Mouse (Mus musculus) lung, postnatal 14 days (tissue): ENCODE results near the gene Tbc1d9b.
A peak's percentile ranks its signal among the peaks of the same experiment; 100 is the strongest.
"Not testable (repeated sequence)": the region's sequence is repeated elsewhere in the genome, so short reads cannot be mapped to it uniquely, and the experiment has no call there.

ENCODE experiments used
- DNase-seq: peaks from one replicate; pipeline ENCODE4 v3.0.0; 2021

Gene Tbc1d9b

DNA sequence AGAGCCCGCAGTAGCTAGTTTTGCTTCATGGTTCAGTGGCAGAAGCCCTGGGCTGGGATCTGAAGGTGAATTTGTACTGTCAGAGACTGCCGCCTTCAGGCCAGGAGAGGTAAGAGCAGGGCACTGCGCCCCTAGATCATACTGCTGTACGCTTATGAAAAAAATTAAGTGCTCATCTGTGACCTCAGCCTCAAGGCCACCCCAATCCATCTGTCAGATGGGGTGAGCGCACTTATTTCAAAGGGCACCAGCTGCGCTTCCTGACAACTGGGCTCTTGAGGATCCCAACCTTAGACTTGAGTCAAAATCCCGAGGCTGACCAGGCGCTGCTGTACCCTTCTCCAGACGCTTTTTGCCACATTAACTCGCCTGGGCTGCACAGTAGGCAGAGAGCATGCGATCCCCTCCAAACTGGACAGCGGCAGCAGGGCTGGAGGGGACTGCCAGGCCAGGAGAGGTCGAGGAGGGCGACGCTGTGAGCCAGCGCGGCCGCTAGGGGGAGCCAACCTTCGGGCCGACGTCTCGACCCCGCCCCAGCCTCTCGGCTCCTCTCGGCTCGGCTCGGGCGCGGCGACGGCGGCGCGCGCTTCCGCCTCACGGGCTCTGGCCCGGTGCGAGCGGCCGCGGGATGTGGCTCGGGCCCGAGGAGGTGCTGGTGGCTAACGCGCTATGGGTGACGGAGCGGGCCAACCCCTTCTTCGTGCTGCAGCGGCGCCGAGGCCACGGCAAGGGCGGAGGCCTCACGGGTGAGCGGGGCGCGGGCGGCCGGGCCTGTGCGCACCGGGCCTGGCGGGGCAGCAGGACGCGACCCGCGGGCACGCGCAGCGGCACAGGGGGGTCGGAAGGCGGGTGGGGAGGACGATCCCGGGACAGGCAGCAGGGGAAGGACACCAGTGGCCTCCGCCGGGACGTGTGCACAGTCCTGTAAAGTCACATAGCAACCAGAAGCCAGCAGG is at the start of gene Tbc1d9b:
Tbc1d9b (plus strand) TSS at position 586 of the 956 bp plus-strand sequence.
- DNase-seq, result peak; percentile 94

DNA sequence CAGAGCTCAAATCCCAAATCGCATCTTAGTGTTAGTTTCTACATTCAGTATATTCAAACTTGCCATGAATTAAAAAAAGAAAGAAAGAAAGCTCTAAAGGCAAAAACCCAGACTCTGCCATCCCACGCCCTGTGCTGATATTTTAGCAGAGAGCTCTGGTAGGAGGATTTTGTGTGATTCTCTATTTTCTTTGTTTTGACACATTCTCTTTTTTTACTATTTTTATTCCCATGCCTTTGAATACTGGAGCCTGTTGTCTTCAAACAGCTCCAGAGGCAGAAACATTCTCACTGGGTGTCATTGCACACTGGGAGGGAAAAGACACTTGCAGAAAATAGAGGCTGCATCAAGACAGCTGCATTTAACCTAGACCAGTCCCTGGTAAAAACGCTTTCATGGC is 45.0 kb upstream of the Tbc1d9b start:
- DNase-seq, result no peak

DNA sequence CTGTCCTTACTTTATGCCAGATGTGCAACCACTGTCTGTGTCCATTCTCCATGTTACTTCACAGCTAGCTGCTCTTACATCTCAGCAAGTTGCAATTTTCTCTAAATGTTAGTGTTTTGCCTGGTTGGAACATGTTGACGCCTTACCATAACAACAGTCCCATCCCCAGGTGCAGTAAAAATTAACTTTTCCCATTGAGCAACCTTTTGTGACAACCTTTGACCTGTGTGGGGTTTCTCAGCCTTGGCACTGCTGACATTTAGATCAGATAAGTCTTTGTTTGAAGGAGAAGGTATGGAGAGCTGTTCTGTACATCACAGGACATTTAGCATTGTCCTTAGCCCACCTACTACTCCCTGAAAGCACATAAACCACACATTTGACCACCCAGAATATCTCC is 41.4 kb upstream of the Tbc1d9b start:
- no peak for DNase-seq

DNA sequence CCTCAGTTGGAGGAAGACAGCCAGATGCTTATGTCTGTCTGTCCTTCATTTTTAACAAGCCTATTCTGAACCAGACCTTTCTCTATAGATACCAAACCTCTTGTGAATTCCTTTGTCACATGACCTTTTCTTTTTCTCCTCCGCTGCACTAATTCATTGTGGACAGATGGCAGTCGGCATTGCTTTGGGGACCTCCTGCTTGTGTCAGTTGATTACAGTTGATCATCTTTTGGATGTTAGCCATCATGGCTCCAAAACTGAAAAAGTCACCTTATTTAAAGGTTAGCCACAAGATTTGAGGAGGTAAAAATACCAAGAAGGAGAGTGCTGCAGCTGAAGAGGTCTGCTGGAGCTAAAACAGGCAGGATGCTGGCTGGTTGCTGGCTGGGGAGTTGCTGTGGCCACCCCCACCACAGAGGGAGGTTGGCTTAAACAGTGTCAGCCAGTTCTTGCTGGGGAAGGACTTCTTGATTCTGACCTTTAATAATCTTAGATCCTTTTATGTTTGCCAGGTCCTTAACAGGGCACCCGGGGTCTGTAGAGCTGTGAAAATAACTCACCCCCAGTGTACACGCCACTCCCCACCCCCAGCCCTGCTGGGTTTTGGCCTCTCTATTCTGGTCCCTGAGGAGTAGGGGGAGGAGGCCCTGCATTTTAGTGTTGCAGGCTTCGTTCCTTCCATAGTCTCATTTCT is 40.1 kb upstream of the Tbc1d9b start:
- DNase-seq, result no peak

DNA sequence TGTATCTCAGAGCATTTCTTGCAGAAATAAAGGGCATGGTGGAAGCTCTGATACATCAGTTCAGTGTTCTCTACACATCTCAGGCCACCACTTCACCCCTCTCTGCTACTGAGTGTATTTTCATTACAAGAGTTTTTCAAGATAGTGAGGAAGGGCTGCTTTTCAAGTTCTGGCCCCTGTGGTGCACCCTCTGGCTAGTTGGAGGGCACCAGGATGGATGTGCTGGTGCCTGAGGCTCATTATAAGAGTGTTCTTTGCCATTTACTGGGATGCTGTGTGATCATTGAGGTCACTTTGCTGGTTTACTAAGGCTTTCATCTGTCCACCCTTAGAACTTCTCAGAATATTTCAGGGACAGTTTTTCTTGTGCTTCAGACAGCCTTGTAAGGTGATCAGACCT is 39.5 kb upstream of the Tbc1d9b start:
- no peak for DNase-seq

DNA sequence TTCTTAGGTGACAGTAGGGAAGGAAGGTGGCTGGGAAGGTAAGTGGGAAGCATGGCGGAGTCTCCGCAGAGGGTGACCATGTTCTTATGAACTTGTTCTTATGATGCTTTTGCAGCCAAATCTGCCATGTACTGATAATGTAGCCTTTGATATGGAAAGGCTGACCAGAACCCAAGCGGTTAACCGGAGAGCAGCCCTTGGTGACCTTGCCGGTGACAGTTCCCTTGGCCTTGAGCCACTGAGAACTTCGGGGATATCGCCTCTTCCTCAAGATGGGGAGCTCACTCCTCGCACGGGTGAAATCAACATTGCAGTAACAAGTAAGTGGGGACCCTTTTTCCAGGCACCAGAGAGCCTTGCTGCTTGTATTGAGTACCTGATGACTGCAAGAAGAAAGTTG is 35.5 kb upstream of the Tbc1d9b start:
- DNase-seq, result no peak

DNA sequence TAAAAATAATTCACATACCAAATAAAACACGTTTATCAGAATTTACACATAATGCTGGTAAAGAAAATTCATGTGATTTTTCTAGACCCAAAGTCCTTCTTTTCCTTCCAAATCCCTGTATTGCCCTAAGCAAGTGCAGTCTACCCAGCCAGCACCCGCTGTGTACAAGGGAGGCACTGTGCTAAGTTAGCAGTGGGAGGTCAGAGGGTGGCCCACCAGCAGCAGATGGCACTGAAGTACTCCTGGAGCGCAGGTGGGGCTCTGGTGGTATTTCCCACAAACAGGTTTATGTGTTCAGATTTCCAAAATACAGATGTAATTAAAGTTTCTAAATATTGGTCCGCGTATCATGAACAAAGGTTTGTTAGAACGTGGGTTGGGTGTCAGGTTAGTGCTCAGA is 34.1 kb upstream of the Tbc1d9b start:
- DNase-seq, result no peak

DNA sequence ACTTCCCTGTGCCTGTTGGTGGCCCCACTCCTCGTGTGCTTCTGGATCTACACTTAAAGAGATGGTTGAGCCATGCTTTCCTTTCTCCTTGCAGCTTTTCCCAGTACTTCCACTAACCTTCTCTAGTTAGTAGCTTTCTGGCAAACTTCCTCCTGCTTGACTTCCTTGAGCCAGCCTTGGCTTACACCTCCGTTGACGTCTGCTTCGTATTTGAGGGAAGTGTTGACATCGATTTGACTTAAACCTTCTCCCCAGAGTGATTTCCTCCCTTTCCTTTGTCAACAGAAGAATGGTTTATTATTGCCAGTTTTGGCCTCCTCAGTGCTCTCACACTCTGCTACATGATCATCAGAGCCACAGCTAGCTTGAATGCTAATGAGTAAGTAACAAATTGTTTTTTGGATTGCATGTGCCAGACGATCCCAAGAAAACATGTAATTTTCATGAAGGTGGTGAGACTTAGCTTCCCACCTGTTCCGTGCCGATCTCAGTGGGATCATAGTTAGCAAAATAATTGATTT is 32.2 kb upstream of the Tbc1d9b start:
- no peak for DNase-seq

DNA sequence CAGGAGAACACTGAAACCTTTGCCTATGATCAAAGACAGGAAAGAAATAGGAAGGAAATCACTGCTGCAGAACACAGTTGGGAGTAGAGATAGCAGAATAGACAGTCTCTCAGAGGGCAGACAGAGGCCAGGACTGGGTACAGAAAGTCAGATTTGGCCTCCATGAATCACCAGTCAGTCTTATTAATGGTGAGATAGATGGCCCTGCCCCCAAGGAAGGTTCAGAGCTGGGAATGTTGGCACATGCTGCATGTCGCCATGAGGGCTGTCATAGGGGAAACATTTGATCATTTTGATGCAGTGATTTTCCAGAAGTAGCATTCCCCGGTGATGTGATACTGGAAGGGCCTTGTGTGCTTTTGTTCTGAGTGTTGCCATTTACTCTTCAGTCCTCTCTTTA is 31.5 kb upstream of the Tbc1d9b start:
- no peak for DNase-seq

DNA sequence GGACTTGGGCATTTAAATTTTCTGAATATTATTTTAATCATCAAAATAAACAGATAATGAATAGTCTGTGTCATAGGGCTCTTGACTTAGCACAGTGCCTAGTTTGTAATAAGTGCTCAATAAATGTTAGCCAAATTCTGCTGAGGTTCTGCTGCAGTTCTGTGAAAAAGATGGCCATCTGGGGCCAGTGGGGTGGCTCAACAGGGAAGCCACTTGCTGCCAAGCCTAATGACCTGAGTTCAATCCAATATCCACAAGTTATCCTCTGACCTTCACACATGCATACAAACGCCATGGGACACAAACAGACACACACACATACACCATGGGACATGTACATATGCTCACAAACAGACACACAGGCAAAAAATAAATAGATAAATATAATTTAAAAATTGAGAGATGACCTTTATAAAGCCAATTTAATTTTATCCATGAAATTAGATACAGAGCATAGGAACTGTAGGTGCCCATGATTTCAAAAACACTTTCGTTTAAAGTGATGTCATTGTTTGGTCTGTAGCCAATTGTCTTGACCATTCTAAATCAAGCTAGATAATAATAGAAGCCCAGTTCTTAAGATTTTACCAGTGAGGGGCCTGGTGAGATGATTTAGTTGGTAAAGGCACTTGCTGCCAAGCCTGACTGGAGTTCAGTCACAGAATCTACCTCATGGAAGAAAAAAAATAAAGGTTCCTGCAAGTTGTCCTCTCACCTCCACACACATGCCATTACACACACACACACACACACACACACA is 30.5 kb upstream of the Tbc1d9b start:
- DNase-seq, result no peak

DNA sequence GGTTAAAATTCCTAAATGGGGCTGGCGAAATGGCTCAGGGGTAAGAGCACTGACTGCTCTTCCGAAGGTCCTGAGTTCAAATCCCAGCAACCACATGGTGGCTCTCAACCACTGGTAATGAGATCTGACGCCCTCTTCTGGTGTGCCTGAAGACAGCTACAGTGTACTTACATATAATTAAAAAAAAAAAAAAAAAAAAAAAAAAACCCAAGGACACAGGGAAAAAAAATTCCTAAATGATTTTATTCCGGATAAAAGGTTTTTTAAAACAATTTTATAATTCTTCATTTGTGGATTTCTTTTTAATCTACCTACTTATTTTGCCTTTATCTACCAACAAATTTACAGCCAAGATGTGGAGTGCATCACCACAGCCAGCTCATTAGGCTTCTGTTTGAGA is 29.2 kb upstream of the Tbc1d9b start:
- not testable (repeated sequence) for DNase-seq

DNA sequence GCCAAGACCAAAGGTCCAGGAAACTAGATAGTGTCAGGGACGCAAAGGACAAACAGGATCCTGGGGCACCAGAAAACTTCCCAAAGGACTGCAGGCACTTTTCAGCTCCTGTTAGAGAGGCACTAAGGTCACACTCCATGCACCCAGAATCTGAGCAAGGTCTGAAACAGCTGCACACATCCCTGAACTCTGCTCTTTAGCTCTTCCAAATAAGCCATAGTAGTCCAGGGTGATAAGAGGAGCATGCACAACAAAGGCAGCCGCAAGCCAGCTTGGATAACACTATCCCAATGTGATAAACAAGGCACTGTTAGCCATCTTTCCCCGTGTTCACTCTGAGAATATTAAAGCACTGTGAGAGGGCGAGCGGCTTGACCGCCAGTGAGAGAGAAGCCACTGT is 27.2 kb upstream of the Tbc1d9b start:
- DNase-seq, result no peak

DNA sequence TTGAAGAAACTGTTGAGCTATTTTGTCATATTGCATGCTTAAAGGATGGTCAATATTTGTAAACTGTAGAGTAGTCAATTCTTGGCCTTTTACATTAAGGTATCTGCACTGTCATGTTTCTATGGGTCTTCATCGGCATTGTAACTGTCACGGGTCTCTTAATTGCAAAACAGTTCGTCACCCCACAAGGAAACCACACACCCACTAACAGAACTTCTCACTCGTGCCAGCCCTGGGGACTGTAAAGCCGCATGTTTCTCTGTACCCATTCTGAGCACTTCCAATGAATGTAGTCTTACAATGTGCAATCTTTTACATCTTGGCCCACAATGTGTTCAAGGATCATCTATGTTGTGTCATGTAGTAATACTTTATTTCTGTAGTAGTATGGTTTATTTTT is 26.0 kb upstream of the Tbc1d9b start:
- no peak for DNase-seq

DNA sequence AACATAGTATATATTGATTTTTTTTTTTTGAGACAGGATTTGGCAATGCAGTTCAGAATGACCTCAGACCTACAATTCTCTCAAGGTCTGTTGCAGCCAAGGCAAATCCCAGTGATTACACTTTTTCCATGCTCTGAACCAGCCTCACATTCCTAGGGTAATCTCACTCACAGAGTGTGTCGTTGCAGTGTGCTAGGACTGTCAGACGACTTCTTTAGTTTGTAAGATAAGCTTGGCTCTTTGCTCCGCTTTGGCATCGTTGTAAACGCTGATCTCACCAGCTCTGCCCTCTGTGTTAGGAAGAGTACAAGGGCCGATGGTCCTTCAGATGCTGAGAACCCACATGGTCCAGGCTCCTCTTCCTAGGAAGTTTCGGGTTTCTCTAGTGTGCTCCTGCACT is 25.2 kb upstream of the Tbc1d9b start:
- no peak for DNase-seq

DNA sequence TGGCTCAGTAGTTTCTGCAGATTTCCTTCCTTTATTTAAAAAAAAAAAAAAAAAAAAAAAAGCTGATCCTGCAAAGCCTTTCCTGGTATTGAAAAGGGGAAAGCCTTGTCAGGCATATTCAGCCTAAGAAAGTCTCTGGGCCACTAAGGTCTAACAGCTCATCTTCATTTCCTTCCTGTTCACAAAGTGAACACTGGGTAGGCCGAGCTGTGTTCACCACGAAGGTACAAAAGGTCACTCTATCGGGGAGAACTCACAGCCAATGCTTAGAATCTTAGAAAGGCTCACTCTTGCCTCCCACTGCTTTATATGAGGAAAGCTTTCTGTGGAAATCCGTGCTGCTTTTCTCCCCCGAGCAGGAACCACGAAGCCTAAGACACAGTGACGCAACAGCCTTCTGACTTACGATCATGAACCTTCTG is 22.4 kb upstream of the Tbc1d9b start:
- no peak for DNase-seq

DNA sequence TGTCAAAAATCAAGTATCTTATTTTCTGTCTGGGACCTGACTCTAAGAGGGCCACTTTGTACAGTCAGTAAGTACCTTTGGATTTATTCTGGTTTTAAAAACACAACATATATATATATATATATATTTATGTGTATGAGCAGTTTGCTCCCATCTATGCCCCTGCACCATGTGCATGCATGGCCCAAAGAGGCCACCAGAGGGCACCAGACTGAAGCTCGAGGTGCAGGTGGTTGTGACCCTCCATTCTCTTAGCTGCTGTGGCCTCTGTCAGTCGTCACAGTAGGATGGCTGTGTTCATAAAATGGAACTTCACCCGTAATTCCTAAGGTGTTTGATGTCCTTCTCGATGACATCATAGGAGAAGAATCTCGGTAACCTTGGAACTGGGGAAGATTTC is 16.9 kb upstream of the Tbc1d9b start:
- DNase-seq, result peak; percentile 86

DNA sequence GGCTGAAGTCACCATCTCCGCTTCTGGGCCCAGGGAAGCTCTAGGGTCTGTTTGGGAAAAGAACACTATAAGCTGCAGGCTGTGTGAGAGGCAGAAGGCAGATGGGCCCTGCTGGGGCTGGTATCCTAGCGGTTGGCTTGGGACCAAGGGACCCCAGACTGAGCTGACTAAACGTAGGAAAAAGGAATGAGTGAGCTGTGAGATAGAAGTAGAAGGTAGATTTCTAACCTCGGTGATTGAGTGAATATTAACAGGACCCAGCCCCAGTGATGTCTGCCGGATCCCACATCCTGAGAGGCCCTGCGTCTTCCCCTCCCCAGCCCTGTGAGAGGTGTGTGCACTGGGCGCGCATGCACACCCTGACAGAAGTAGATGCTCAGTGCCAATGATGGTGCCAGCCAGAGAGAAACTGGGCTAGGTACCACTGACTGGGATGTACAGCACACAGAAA is 8.5 kb upstream of the Tbc1d9b start:
- DNase-seq, result no peak

DNA sequence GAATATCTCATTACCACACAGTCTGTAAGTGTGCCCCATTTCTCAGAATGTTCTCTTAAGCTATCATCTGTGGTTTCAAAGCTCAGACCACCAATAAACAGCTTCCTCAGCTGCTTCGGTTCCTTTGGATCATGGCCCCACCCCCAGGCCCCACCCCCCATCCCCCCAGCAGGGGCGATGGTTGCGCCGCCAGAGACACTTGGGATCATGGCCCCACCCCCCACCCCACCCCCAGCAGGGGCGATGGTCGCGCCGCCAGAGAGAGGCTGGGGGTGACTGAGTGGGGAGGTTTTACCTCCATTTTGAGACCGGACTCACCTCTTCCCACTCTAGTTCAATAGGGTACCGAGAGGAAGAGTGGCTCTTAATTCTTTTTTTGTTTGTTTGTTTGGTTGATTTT is 3.4 kb upstream of the Tbc1d9b start:
- no peak for DNase-seq

DNA sequence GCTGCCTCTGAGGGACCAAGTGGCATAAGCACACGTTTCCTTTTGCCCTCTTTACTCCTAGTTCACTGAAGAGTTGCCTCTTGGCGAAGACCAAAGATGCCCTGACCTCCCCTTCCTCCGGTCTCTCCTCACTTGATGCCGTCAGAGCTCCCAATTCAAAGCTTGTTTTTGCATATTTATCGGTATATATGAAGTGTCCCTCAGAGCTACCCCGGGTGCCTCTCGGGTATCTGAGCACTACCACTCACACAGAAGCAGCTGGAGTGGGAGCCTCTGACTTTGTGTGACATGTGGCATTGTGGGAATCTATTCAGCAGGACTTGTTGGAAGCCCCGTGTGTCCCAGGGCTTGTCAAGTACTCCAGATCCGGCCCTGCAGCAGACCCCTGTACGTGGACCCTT is 605 bp downstream of the Tbc1d9b start:
- no peak for DNase-seq

DNA sequence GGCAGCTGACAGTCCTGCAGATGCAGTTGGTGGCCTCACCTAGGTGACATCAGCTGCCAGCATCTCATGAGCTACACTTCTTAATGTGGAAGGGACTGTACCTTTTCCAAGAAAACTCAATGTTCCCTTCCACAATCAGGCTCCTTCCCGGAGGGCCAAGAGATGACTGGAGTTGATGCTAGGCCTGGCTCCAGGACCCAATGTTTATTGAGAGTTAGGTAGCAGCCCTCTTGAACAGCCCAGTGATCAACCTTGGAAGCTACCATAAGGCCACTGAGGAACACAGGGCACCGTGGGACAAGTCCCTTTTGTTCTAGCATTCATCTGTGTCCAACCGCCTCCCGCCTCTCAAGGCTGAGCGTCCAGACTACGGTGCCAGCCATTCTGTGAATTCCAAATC is 1.1 kb downstream of the Tbc1d9b start:
- no peak for DNase-seq

DNA sequence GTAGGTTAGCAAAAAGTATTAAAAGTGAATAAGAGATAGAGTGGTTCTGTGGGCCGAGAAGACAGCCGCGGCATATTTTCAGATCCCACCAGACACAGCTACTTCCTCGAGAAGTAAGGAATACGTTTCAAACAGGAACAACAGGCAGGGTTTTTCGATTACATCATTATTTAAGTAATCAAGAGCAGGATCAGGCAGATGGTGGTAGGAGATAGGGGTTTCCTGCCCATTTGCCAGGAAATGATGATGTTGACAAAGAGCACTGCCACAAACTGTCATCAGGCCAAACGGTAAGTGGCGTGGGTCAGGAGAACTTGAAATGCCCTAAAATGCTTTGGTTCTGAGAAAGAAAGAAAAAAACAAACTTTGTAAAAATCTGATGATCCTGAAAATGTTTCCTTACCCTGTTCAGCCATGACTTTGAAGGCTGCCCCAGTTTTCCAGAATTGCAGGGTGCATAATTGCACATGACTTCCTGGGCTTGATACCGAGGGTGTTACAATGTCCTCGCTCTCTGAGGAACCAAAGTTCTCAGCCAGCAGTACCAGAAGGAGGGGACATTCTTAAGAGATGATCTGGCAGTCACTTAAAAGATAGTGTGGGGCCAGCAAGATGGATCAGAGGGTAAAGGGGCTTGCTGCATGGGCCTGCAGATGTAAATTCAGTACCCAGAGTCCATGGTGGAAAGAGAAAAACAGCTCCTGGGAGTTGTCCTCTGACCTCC is 3.1 kb downstream of the Tbc1d9b start:
- DNase-seq, result peak; percentile 34

DNA sequence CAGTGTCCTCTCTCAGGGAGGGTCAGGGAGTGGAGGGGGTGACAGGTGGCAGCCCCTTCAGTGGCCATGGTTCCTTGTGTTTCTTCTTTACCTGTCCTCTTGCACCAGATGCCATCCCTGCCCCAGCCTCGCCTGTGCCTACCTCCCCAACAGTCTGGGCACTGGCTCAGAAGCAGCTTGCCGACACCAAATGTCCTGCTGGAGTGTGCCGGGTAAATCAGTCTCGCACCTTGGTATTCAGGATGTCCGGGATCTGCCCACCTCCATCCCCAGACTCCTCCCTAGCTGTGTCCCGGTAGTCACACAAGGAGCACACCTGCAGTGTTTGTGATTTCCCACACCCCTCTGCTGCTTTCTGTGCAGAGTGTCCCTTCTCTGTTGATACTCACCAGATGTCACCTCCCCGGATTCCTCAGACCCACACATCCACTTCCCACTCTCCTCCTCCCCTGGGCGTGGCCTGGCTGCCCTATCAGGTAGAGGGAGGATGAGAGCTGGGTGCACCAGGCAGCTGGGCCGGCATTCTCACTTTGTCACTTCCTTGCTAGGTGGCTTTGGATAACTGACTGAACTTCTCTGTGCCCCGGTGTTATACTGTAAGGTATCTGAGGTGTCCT is 7.1 kb downstream of the Tbc1d9b start:
- no peak for DNase-seq
